Mouse (Mus musculus) adrenal gland, adult (tissue): ENCODE measurements at regions not wholly inside any gene's neighbourhood (a gene's known extent, or its start where the extent isn't known, plus 50 kb on each side); places are given as distances from the start of the nearest gene placed in this dataset.
"Not testable (repeated sequence)": the region's sequence is repeated elsewhere in the genome, so short reads cannot be mapped to it uniquely, and the experiment has no call there.

Source experiments
- DNase-seq, 2 experiments: peaks; one replicate each; pipeline ENCODE4 v3.0.0; 2022 to 2023; ENCODE audit warnings: low spot score in 1 of 2; ENCODE audit not compliant: inconsistent age in 2 of 2

GRCm38 (mm10) chr14:71113198-71113597, 513.6 kb upstream of the Fam160b2 start:
- DNase-seq = no peak

GRCm38 (mm10) chr14:71104617-71105016, 505.0 kb upstream of the Fam160b2 start:
- DNase-seq = no peak

GRCm38 (mm10) chr14:71103955-71104354, 504.3 kb upstream of the Fam160b2 start:
- peak; percentile 46 to 90 for DNase-seq

- DNase-seq = no peak
Measured at GRCm38 (mm10) chr14:71095661-71096422, 496.2 kb upstream of the Fam160b2 start.

GRCm38 (mm10) chr14:71092626-71093326, 493.1 kb upstream of the Fam160b2 start:
- DNase-seq = peak in 1 of 2 experiments; percentile 59

- no peak for DNase-seq
Measured at GRCm38 (mm10) chr14:71085721-71086120, 486.1 kb upstream of the Fam160b2 start.

GRCm38 (mm10) chr14:71082327-71082726, 482.7 kb upstream of the Fam160b2 start:
- peak in 1 of 2 experiments; percentile 69 for DNase-seq

- no peak for DNase-seq
Measured at GRCm38 (mm10) chr14:71075671-71076070, 476.0 kb upstream of the Fam160b2 start.

GRCm38 (mm10) chr14:71074019-71074418, 474.4 kb upstream of the Fam160b2 start:
- DNase-seq = no peak

- no peak for DNase-seq
Measured at GRCm38 (mm10) chr14:71065669-71066068, 466.0 kb upstream of the Fam160b2 start.

- no peak for DNase-seq
Measured at GRCm38 (mm10) chr14:71056601-71057000, 457.0 kb upstream of the Fam160b2 start.

- no peak for DNase-seq
Measured at GRCm38 (mm10) chr14:71055480-71055879, 455.8 kb upstream of the Fam160b2 start.

GRCm38 (mm10) chr14:71053788-71054641, 454.4 kb upstream of the Fam160b2 start:
- DNase-seq = no peak

GRCm38 (mm10) chr14:71047096-71047495, 447.5 kb upstream of the Fam160b2 start:
- DNase-seq = no peak

- not testable (repeated sequence) for DNase-seq
Measured at GRCm38 (mm10) chr14:71043879-71044770, 444.5 kb upstream of the Fam160b2 start.

GRCm38 (mm10) chr14:71036620-71037019, 437.0 kb upstream of the Fam160b2 start:
- no peak for DNase-seq

GRCm38 (mm10) chr14:71033586-71033985, 434.0 kb upstream of the Fam160b2 start:
- no peak for DNase-seq

- no peak for DNase-seq
Measured at GRCm38 (mm10) chr14:71030164-71030880, 430.7 kb upstream of the Fam160b2 start.
